Mouse (Mus musculus) small intestine, adult 10 weeks (tissue): ENCODE measurements around the gene Gm10600. TPM values are rescaled to one million over a fixed set of nuclear protein-coding genes. Genes with fewer than 3 reads are reported as not detected.

Source experiments
- polyA plus RNA-seq: library from polyadenylated mRNA; stranded (reverse); fragments of 350-450 nt; fragmentation: Illumina TruSeq; extraction: RNeasy Lipid Tissue Mini Kit (QIAGEN cat#74804); gene quantifications from one replicate; pipeline ENCODE4 v1.2.3, GENCODE M21; 2014; ENCODE audit warnings: low replicate concordance

Gene Gm10600
- 0.19 TPM for polyA plus RNA-seq

GRCm38 (mm10) chr4:42240339-42240738, at the start of gene Gm10600:
Gm10600 (plus strand) TSS chr4:42240639.

GRCm38 (mm10) chr4:42255467-42255866, 15.0 kb downstream of the Gm10600 start, which contains the start of gene Ccl21b:
Ccl21b (plus strand) TSS chr4:42255767.

Other genes starting within 250 kb of the Gm10600 start
- not detected for gene Gm21093, start 205.9 kb upstream of the Gm10600 start, polyA plus RNA-seq
- gene Gm3893, start 149.4 kb upstream of the Gm10600 start, polyA plus RNA-seq, result not detected
- gene Gm13304, start 125.8 kb upstream of the Gm10600 start, polyA plus RNA-seq, result not detected
- gene Gm13306, start 87.2 kb upstream of the Gm10600 start, polyA plus RNA-seq, result not detected
- not detected for gene Gm13305, start 72.0 kb upstream of the Gm10600 start, polyA plus RNA-seq
- not detected for gene Ccl21b, start 15.1 kb downstream of the Gm10600 start, polyA plus RNA-seq
- not detected for gene Gm21953, start 53.6 kb downstream of the Gm10600 start, polyA plus RNA-seq
- not detected for gene Fam205a3, start 77.7 kb downstream of the Gm10600 start, polyA plus RNA-seq
- gene Gm21586, start 198.7 kb downstream of the Gm10600 start, polyA plus RNA-seq, result not detected
- not detected for gene Gm2163, start 226.1 kb downstream of the Gm10600 start, polyA plus RNA-seq